Mouse (Mus musculus): Measurements from ENCODE around the gene Tenm4.

The Tenm4 gene

GRCm38 (mm10) chr7:96734315-96735058, 563.4 kb downstream of the Tenm4 start:
- DNase-seq (ENCODE audit: low spot score), result no peak

- no peak for DNase-seq (ENCODE audit: low spot score)
These were observed 569.6 kb downstream of the Tenm4 start for GRCm38 (mm10) chr7:96740631-96741030.

DNA sequence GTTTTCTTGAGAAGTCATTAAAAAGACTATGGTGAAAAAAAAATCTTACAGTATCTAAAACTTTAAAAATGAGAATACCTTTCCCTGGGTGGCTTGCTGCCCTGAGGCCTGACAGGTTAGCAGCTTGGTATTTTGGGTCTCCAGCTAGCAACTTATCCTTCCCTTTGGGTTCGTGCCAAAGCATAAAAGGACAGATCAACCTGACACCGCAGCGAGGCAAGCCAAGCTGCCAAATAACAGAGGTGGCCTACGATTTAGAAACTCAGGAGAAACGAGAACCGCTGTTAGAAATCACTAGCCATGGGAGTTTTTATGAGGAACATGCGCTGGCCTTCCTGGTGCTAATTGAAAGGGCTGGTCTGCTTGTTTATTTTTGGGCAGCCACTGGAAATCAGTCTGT, 571.2 kb downstream of the Tenm4 start:
- no peak for DNase-seq (ENCODE audit: low spot score)

DNA sequence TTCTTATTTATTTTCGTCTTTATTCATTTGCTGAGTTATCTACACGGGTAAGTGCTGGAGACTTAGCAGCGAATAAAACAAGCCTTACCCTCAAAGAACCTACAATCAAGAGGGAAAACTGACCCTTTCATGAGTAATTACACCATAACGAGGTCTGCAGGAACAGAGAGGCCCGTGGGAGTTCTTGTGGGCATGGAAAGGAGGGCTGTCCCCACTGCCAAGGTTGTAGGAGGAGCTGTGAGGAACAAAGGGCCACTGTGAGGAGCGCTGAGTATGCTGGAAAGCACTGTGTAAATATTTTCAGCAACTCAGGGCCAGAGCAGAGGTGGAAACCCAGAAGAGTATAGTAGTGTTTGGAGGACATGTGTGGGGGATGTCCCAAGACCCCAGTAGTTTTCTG, 574.9 kb downstream of the Tenm4 start:
- DNase-seq (ENCODE audit: low spot score), result peak; percentile 78

- DNase-seq (ENCODE audit: low spot score), result no peak
These were observed 575.7 kb downstream of the Tenm4 start for GRCm38 (mm10) chr7:96746706-96747105.

DNA sequence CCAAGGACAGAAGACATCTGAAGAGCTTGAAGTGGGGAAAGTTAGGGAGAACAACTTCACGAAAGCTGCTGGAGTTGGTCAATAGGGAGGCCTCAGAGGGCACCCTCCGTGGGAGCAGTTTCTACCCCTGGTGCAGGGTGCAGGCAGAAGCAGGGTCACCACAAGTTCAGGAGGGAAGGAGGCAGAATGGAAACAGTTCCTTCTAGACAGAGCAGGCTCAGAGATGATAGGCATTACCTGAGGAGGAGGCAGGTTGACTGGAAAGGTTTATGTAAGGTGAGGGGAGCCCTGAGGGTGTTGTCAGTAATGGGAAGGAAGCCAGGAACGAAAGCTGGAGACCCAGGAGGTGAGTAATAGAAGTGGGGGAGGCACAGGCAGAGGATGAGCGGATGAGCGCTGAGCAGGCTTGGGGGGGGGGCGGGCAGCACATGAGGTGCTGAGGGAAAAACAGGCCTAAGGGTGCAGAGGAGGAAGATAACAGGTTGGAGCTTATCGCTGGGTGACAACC, 577.5 kb downstream of the Tenm4 start:
- DNase-seq (ENCODE audit: low spot score), result no peak

DNA sequence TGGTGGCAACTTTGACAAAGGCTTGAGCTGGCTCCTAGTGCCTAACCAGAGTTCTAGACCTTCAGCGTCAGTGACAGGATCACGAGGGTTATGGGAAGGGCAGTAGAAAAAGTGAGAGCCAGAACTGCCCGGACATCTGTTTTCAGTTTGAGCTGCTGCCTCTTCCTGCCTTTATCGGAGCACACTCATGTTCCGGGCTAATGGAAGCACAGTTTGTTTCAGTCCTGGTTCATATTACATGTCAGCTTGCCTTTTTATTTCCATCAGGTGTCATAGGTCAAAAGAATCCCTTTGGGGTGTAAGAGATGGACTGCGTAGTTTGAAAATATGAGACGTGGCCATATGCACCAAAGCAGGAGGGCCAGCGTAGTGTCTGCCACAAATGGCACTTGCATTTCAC, 578.7 kb downstream of the Tenm4 start:
- peak; percentile 79 for DNase-seq (ENCODE audit: low spot score)

GRCm38 (mm10) chr7:96751236-96751635, 580.2 kb downstream of the Tenm4 start:
- no peak for DNase-seq (ENCODE audit: low spot score)

GRCm38 (mm10) chr7:96752776-96753175, 581.7 kb downstream of the Tenm4 start:
- DNase-seq (ENCODE audit: low spot score), result no peak

GRCm38 (mm10) chr7:96753335-96754095, 582.5 kb downstream of the Tenm4 start:
- no peak for DNase-seq (ENCODE audit: low spot score)

DNA sequence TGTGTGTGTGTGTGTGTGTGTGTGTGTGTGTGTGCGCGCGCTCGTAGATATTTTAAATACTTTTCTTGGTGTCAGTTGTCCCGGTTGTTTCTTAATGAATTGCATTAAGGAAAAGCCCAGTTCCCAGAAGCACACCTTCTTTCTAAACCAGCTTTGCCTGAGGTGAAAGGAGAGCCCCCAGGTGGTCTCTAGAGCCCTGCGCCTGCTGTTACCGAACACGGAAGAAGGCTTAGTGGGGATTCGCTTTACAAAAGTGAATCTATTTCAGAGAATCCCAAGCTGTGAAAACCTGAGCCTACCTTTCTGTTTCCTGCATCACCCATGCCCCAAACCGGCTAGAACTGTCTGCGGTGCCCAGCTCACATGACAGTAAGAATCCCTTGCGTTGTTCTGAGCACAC, 583.1 kb downstream of the Tenm4 start:
- DNase-seq (ENCODE audit: low spot score), result no peak

- DNase-seq (ENCODE audit: low spot score), result no peak
These were observed 584.5 kb downstream of the Tenm4 start for GRCm38 (mm10) chr7:96755459-96756094.

DNA sequence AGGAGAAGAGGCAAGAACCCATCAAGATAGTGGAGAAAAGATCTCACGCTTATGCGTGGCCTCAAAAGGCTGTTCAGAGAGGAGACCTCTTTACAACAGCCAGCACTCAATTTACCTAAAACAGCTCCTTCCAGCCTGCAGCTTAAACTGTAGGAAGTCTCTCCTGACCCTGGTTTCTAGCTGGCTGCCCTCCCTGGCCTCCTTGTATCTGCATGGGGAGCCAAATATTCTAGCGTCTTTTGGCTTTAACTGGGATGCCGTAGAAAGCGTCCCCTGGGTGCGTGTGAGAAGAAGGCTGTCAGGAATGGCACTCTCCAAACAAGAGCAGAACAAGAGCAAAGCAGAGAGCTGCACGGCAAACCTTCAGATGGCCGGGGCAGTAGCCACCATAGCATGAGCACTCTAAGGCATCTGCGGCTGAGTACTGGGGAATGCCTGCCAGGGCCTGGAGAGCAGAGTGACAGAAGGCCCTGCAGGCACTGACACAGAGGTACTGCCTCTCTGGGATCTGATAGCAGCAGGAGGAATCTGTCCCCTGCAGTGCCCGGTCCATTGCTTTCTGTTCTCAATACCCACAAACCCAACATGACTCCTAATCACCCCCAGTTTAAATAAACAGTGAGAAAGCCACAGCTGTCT, 585.2 kb downstream of the Tenm4 start:
- DNase-seq (ENCODE audit: low spot score), result no peak

GRCm38 (mm10) chr7:96757067-96757466, 586.0 kb downstream of the Tenm4 start:
- no peak for DNase-seq (ENCODE audit: low spot score)

GRCm38 (mm10) chr7:96760208-96760607, 589.2 kb downstream of the Tenm4 start:
- no peak for DNase-seq (ENCODE audit: low spot score)

DNA sequence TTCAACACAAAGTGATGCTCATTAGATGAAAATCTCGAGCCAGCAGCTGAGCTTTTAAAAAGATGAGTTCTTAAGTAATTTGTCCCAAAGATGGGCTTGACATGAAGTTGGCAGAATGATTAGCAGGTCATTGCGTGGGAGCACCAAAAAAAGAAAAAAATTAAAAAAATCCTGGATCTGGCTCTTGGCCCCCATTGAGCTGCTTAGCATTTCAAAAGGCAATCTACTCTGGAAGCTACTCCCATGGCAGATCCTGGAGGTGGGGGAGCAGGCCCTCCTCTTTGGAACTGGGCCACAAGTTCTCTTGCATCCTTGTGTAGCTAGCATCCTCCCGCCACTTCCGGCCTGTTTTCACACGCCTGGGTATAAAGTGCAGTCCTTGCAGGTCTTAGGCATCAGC, 590.1 kb downstream of the Tenm4 start:
- no peak for DNase-seq (ENCODE audit: low spot score)

- DNase-seq (ENCODE audit: low spot score), result no peak
These were observed 594.4 kb downstream of the Tenm4 start for GRCm38 (mm10) chr7:96765321-96765960.

DNA sequence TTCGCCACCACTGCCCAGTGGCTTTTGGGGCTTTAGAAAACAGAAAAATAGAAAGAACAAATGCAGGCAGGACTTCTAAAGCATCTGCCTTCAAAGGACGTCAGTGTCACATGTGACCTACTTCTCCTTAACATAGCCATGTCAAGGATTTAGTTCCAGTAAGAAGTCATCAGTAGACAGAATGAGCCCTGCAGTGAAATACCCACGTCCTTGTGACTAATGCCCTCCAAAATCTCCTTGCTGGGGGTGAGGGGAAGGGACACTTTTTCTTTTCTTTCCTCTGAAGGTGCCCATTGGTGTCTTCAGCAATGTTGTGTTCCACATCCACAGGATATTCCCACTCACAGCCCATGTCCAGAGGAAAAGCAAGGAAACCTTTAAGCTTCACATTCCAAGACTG, 596.0 kb downstream of the Tenm4 start:
- DNase-seq (ENCODE audit: low spot score), result no peak

DNA sequence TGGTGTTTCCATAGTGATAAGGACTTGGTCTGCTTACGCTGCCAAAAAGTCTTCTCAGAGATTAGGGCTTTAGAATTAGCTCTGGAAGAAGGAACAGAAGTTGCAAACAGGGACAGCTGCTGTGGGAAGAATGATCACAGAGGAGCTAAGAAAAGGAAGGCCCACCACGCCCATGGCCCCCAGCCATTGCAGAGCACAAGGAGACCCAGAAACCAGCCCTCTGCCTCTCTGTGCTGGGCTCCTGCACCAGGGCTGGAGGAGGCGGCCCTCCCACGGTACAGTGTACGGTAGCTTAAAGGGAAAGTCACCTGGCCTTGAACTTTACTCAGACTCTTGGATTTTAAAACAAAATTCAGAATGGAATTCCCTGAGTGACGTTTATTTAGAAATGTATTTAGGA, 597.7 kb downstream of the Tenm4 start:
- DNase-seq (ENCODE audit: low spot score), result no peak

GRCm38 (mm10) chr7:96769784-96770183, 598.7 kb downstream of the Tenm4 start:
- peak; percentile 46 for DNase-seq (ENCODE audit: low spot score)

GRCm38 (mm10) chr7:96772966-96773365, 601.9 kb downstream of the Tenm4 start:
- no peak for DNase-seq (ENCODE audit: low spot score)

All from embryo, embryonic 10.5 days (tissue).